Mouse (Mus musculus): ENCODE results near the gene Usp7. TPM values are rescaled to one million over a fixed set of nuclear protein-coding genes. Genes with fewer than 3 reads are reported as not detected.

Usp7 gene
- total RNA-seq, 2 experiments from 2014 or later, result 106 to 111 TPM

Other genes starting within 250 kb of the Usp7 start
- 10 to 100 TPM; 44.2 to 50.2 TPM for gene Pmm2, start 154.6 kb downstream of the Usp7 start, total RNA-seq (2021)
- gene Tmem186, start 154.6 kb downstream of the Usp7 start, total RNA-seq (2021), result 10 to 100 TPM; 17.1 to 21.1 TPM
- gene Carhsp1, start 120.2 kb downstream of the Usp7 start, total RNA-seq (2021), result 100 to 1,000 TPM in 1 of 2 experiments, 10 to 100 TPM in 1; 50.0 to 107 TPM
- not detected for gene Gm5767, start 111.5 kb downstream of the Usp7 start, total RNA-seq (2021)
- gene 1810013L24Rik, start 37.8 kb upstream of the Usp7 start, total RNA-seq (2021), result 10 to 100 TPM; 91.1 to 92.0 TPM

Data from adrenal gland, postnatal 36 days (tissue).